Mouse (Mus musculus): ENCODE measurements at regions not wholly inside any gene's neighbourhood (a gene's known extent, or its start where the extent isn't known, plus 50 kb on each side); places are given as distances from the start of the nearest gene placed in this dataset.
A peak's percentile ranks its signal among the peaks of the same experiment; 100 is the strongest.

GRCm38 (mm10) chr17:81319605-81320004, 122.0 kb upstream of the Gm11096 start:
- DNase-seq (ENCODE audit: low spot score in 2 of 2) = no peak

- DNase-seq (ENCODE audit: low spot score in 2 of 2) = no peak
Observed at GRCm38 (mm10) chr17:81316655-81317054, 124.9 kb upstream of the Gm11096 start.

GRCm38 (mm10) chr17:81305880-81306279, 135.7 kb upstream of the Gm11096 start:
- no peak for DNase-seq (ENCODE audit: low spot score in 2 of 2)

DNA sequence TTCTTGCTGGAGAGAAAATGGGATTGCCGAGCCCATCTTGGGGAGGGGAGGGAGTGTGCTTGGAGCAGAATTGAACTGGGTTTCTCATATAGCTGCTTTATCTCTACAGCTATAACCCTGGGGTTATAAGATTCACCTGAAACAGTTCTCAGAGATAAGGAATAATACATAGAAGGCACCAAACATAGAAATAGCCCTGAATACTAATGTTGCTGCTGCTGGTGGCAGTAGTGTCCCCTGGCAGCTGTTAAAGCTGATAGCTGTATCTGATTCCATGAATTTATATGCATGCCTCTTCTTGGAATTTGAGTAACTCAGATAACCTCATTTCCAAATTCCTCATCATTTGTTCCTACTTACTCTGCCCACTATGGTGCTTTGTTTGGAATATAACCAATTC, 137.0 kb upstream of the Gm11096 start:
- DNase-seq (ENCODE audit: low spot score in 2 of 2) = no peak

GRCm38 (mm10) chr17:81302490-81302889, 139.1 kb upstream of the Gm11096 start:
- no peak for DNase-seq (ENCODE audit: low spot score in 2 of 2)

DNA sequence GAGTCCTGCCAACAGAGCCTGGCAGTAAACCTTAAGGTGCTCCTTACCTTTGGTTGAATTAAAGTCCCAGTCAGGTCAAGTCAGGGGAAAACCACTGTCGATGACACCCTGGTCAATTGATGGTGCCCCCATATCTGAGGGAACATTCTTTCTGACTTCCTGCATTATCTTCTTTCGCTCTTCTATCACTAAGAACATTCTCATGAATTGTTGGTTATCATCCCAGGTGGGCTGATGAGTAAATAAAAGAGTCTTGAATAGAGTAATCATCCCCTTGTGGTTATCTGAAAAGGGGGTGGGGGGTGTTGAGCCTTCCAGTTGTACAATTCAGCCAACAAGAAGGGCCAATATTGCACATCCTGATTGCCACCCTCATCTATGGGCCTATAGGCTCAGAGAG, 149.7 kb upstream of the Gm11096 start:
- DNase-seq (ENCODE audit: low spot score in 2 of 2) = no peak

GRCm38 (mm10) chr17:81282543-81282942, 159.0 kb upstream of the Gm11096 start:
- DNase-seq (ENCODE audit: low spot score in 2 of 2) = no peak

GRCm38 (mm10) chr17:81270235-81270634, 171.3 kb upstream of the Gm11096 start:
- no peak for DNase-seq (ENCODE audit: low spot score in 2 of 2)

DNA sequence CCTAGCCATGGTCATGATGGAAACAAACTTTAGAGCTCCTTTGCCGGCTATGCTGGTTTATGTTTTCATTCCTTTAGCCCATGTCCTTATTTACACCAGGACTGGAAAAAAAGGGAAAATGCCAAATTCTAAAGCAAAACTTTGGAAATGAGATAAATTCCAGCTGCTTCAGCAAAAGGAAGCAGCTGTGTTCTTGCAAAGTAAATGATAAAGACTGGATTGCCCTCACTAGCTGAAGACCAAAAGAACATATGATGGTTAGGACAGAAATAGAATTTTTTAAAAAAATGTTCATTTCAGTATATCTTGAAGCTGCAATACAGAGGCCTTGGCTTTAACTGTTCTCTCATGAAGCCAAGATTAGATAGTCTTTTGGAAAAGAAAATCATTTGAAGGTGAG, 179.6 kb upstream of the Gm11096 start:
- no peak for DNase-seq (ENCODE audit: low spot score in 2 of 2)

DNA sequence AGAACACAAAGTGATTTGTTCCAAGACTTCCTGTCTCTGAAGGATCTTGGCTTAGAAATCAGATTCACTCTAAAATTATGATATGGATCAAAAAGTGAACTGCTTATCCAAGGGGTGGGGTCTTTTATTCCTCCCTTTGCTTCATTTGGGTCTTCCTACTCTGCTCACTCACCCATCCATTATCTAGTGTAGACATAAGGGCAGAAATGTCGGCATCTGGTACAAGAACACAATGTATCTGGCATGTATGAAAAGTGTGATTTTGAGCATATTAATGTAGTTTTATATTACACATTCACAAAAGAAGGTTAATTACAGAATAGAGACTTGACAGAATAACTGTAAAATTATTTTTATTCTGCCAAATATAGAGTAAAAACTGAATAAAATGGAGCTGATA, 181.5 kb upstream of the Gm11096 start:
- DNase-seq (ENCODE audit: low spot score in 2 of 2) = no peak

DNA sequence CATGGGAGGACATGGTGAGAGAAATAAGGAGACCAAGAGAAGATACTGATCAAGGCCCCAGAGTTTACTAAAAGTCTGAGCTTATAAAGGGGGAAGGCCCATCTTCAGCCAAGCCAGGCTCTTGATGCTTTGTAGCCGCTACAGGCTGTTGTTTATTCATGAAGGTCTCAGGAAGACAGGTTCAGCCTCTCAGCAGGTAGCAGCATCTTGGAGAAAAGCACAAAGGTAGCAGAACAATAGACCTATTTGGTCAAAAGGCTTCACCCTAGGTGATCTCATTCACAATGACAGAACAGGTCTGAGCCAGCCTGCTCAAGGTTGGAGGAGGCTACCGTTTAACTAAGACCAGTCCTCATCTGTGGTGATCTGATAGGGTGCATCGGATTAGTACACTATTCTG, 185.5 kb upstream of the Gm11096 start:
- DNase-seq (ENCODE audit: low spot score in 2 of 2) = no peak

- no peak for DNase-seq (ENCODE audit: low spot score in 2 of 2)
Observed at GRCm38 (mm10) chr17:81250748-81251147, 185.9 kb upstream of the Thumpd2 start.

DNA sequence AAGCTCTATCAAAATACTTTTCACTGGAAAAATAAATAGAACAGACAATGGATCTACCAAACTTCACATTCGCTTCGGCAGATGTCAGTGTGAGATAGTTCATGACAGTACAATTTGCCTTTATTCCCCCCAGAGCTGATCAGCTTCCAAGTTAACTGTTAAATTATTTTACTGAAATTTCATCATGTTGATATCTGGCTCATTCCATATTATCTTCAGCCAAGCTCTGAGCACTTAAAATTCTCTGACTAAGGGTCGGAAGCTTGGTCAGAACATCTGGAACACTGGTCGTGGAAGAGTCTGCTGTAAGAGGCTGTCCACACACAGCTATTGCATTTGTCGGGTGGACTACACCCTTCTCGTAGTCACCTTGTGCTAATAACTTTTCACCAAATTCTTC, 181.3 kb upstream of the Thumpd2 start:
- no peak for DNase-seq (ENCODE audit: low spot score in 2 of 2)

- peak; percentile 36 to 69 for DNase-seq (ENCODE audit: low spot score in 2 of 2)
Observed at GRCm38 (mm10) chr17:81231771-81232170, 166.9 kb upstream of the Thumpd2 start.

GRCm38 (mm10) chr17:81225281-81225680, 160.4 kb upstream of the Thumpd2 start:
- DNase-seq (ENCODE audit: low spot score in 2 of 2) = no peak

GRCm38 (mm10) chr17:81221436-81221835, 156.6 kb upstream of the Thumpd2 start:
- no peak for DNase-seq (ENCODE audit: low spot score in 2 of 2)

- DNase-seq (ENCODE audit: low spot score in 2 of 2) = no peak
Observed at GRCm38 (mm10) chr17:81214844-81215243, 150.0 kb upstream of the Thumpd2 start.

- DNase-seq (ENCODE audit: low spot score in 2 of 2) = no peak
Observed at GRCm38 (mm10) chr17:81212043-81212442, 147.2 kb upstream of the Thumpd2 start.

DNA sequence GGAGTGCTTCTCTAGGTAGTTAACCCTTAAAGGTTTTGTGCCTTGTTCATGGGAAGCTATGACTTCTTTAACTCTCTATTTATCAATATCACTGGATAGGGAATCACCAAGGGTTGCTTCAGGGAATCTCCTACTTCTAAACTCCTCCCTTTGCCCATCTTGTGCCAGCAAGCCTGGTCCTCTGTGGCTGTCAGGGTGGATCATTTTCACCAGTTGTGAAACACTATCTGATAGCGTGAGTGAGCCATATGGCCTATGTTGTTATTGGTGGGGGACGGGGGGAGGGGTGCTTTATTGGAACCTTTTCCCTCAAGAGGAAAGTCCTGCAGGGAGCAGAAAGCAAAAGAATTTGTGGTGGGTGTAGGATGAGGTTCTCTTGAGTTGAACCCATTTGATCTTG, 145.5 kb upstream of the Thumpd2 start:
- no peak for DNase-seq (ENCODE audit: low spot score in 2 of 2)

GRCm38 (mm10) chr17:81209323-81209722, 144.4 kb upstream of the Thumpd2 start:
- DNase-seq (ENCODE audit: low spot score in 2 of 2) = no peak

DNA sequence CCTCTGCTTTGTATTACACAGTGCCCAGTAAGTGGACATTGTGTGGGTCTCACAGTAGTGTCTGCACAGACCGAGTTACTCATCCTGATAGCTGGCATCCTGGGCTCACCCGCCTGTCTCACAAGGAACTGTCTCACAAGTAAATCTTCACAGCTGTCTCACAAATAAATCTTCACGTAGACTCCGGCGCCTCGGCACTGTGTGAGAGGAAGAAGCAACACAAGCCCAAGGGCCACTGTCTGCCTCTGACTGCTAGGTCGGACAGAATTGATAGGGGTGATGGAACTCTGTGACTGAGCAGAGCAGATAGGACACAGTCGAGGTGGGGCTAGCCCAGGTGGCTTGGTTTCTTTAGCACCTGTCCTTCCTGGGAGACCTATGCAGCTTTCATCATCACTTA, 136.2 kb upstream of the Thumpd2 start:
- DNase-seq (ENCODE audit: low spot score in 2 of 2) = no peak

GRCm38 (mm10) chr17:81194006-81194405, 129.1 kb upstream of the Thumpd2 start:
- DNase-seq (ENCODE audit: low spot score in 2 of 2) = no peak

GRCm38 (mm10) chr17:81193230-81193871, 128.5 kb upstream of the Thumpd2 start:
- peak; percentile 21 to 68 for DNase-seq (ENCODE audit: low spot score in 2 of 2)

DNA sequence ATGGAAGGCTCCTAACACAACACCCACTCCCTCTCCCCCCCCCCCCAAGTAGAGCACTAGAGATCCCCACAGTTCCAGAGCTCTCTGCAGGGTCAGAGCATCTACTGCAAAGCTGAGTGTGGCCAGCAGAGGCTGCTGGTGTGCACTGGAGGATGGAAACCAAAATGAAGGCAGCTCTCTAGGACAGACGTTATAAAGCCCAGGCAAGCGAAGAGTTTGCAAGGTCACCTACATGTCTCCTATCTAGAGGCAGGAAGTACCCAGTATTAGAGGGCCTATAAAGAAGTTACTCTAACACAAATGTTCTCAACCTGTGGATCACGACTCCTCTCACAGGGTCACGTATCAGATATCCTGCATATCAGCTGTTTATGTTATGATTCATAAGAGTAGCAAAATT, 125.1 kb upstream of the Thumpd2 start:
- no peak for DNase-seq (ENCODE audit: low spot score in 2 of 2)
